Mouse (Mus musculus): ENCODE measurements at regions not wholly inside any gene's neighbourhood (a gene's known extent, or its start where the extent isn't known, plus 50 kb on each side); places are given as distances from the start of the nearest gene placed in this dataset.

- no peak for ATAC-seq (ENCODE audit: low FRiP score)
- no peak overlapping the region for H3K9ac ChIP-seq
- no peaks in the 10 kb centered on the region for H3K36me3 ChIP-seq
- H3K27ac ChIP-seq: no peak overlapping the region
- H3K27me3 ChIP-seq: no peaks in the 10 kb centered on the region
- no peaks in the 10 kb centered on the region for H3K4me1 ChIP-seq
- no peaks in the 10 kb centered on the region for H3K9me3 ChIP-seq (replicated peaks)
- no peak overlapping the region for H3K4me3 ChIP-seq
- no peak overlapping the region for H3K4me2 ChIP-seq (replicated peaks)
- WGBS: 84% methylated on average over 8 of the region's 9 CpGs
Measured at GRCm38 (mm10) chr1:71900106-71901074, 247.4 kb upstream of the Fn1 start.

- no peak for ATAC-seq (ENCODE audit: low FRiP score)
- no peaks in the 10 kb centered on the region for H3K36me3 ChIP-seq
- no peaks in the 10 kb centered on the region for H3K9me3 ChIP-seq (replicated peaks)
- no peak overlapping the region for H3K4me3 ChIP-seq
- no peaks in the 10 kb centered on the region for H3K27me3 ChIP-seq
- H3K4me1 ChIP-seq: no peaks in the 10 kb centered on the region
- 66% methylated on average over 8 of the region's 8 CpGs for WGBS
- H3K27ac ChIP-seq: no peak overlapping the region
- no peak overlapping the region for H3K4me2 ChIP-seq (replicated peaks)
- no peak overlapping the region for H3K9ac ChIP-seq
Measured at GRCm38 (mm10) chr1:71899128-71899527, 246.1 kb upstream of the Fn1 start.

- Histone ChIP-seq H3K4me2 (replicated peaks) (no peak overlapping the region), H3K9ac (no peak overlapping the region), H3K36me3 (no peaks in the 10 kb centered on the region), H3K4me1 (no peaks in the 10 kb centered on the region), H3K4me3 (no peak overlapping the region), H3K27me3 (no peaks in the 10 kb centered on the region), H3K9me3 (replicated peaks) (no peaks in the 10 kb centered on the region), H3K27ac (no peak overlapping the region)
- 80% methylated on average over 6 of the region's 6 CpGs for WGBS
- no peak for ATAC-seq (ENCODE audit: low FRiP score)
Measured at GRCm38 (mm10) chr1:71898198-71898597, 245.2 kb upstream of the Fn1 start.

- no peaks in the 10 kb centered on the region for H3K36me3 ChIP-seq
- no peak overlapping the region for H3K27ac ChIP-seq
- no peaks in the 10 kb centered on the region for H3K4me1 ChIP-seq
- no peaks in the 10 kb centered on the region for H3K9me3 ChIP-seq (replicated peaks)
- ATAC-seq (ENCODE audit: low FRiP score): no peak
- H3K9ac ChIP-seq: no peak overlapping the region
- H3K4me3 ChIP-seq: no peak overlapping the region
- WGBS: 87% methylated on average over 8 of the region's 8 CpGs
- no peak overlapping the region for H3K4me2 ChIP-seq (replicated peaks)
- H3K27me3 ChIP-seq: no peaks in the 10 kb centered on the region
Measured at GRCm38 (mm10) chr1:71897464-71898051, 244.6 kb upstream of the Fn1 start.

- Histone ChIP-seq H3K4me1 (no peaks in the 10 kb centered on the region), H3K4me3 (no peak overlapping the region), H3K9me3 (replicated peaks) (no peaks in the 10 kb centered on the region), H3K27ac (no peak overlapping the region), H3K27me3 (no peaks in the 10 kb centered on the region), H3K4me2 (replicated peaks) (no peak overlapping the region), H3K9ac (no peak overlapping the region), H3K36me3 (no peaks in the 10 kb centered on the region)
- 60% methylated on average over 11 of the region's 11 CpGs for WGBS
- ATAC-seq (ENCODE audit: low FRiP score): no peak
Measured at GRCm38 (mm10) chr1:71896141-71896725, 243.2 kb upstream of the Fn1 start.

GRCm38 (mm10) chr1:71893636-71894035 is 240.6 kb upstream of the Fn1 start:
- H3K4me1 ChIP-seq: no peaks in the 10 kb centered on the region
- WGBS: 65% methylated on average over 5 of the region's 5 CpGs
- no peak for ATAC-seq (ENCODE audit: low FRiP score)
- no peak overlapping the region for H3K9ac ChIP-seq
- H3K27ac ChIP-seq: no peak overlapping the region
- H3K4me3 ChIP-seq: no peak overlapping the region
- no peaks in the 10 kb centered on the region for H3K9me3 ChIP-seq (replicated peaks)
- H3K27me3 ChIP-seq: no peaks in the 10 kb centered on the region
- no peak overlapping the region for H3K4me2 ChIP-seq (replicated peaks)
- H3K36me3 ChIP-seq: no peaks in the 10 kb centered on the region

- H3K4me1 ChIP-seq: 0 out of 2 replicates have a peak, but pooled peaks cover 6% of the 10 kb centered on the region
- H3K36me3 ChIP-seq: no peaks in the 10 kb centered on the region
- 85% methylated on average over 3 of the region's 3 CpGs for WGBS
- H3K9ac ChIP-seq: no peak overlapping the region
- no peak overlapping the region for H3K4me3 ChIP-seq
- no peak overlapping the region for H3K27ac ChIP-seq
- H3K4me2 ChIP-seq (replicated peaks): no peak overlapping the region
- no peaks in the 10 kb centered on the region for H3K27me3 ChIP-seq
- ATAC-seq (ENCODE audit: low FRiP score): no peak
- no peaks in the 10 kb centered on the region for H3K9me3 ChIP-seq (replicated peaks)
Measured at GRCm38 (mm10) chr1:71887809-71888208, 234.8 kb upstream of the Fn1 start.

GRCm38 (mm10) chr1:71886903-71887302 is 233.9 kb upstream of the Fn1 start:
- no peaks in the 10 kb centered on the region for H3K9me3 ChIP-seq (replicated peaks)
- no peak overlapping the region for H3K4me2 ChIP-seq (replicated peaks)
- H3K27ac ChIP-seq: no peak overlapping the region
- 82% methylated on average over 6 of the region's 6 CpGs for WGBS
- no peak overlapping the region for H3K9ac ChIP-seq
- H3K27me3 ChIP-seq: no peaks in the 10 kb centered on the region
- H3K4me3 ChIP-seq: no peak overlapping the region
- no peaks in the 10 kb centered on the region for H3K36me3 ChIP-seq
- ATAC-seq (ENCODE audit: low FRiP score): no peak
- 0 out of 2 replicates have a peak, but pooled peaks cover 6% of the 10 kb centered on the region for H3K4me1 ChIP-seq

GRCm38 (mm10) chr1:71886233-71886632 is 233.2 kb upstream of the Fn1 start:
- Histone ChIP-seq H3K27me3 (no peaks in the 10 kb centered on the region), H3K4me2 (replicated peaks) (no peak overlapping the region), H3K9me3 (replicated peaks) (no peaks in the 10 kb centered on the region), H3K4me1 (0 out of 2 replicates have a peak, but pooled peaks cover 6% of the 10 kb centered on the region), H3K4me3 (no peak overlapping the region), H3K36me3 (no peaks in the 10 kb centered on the region), H3K27ac (no peak overlapping the region), H3K9ac (no peak overlapping the region)
- 66% methylated on average over 5 of the region's 5 CpGs for WGBS
- ATAC-seq (ENCODE audit: low FRiP score): no peak

GRCm38 (mm10) chr1:71881851-71882250 is 228.9 kb upstream of the Fn1 start:
- H3K9ac ChIP-seq: no peak overlapping the region
- no peak overlapping the region for H3K4me3 ChIP-seq
- H3K4me2 ChIP-seq (replicated peaks): no peak overlapping the region
- H3K4me1 ChIP-seq: 0 out of 2 replicates have a peak, but pooled peaks cover 6% of the 10 kb centered on the region
- no peak overlapping the region for H3K27ac ChIP-seq
- no peaks in the 10 kb centered on the region for H3K27me3 ChIP-seq
- 90% methylated on average over 12 of the region's 12 CpGs for WGBS
- no peaks in the 10 kb centered on the region for H3K36me3 ChIP-seq
- no peak for ATAC-seq (ENCODE audit: low FRiP score)
- no peaks in the 10 kb centered on the region for H3K9me3 ChIP-seq (replicated peaks)

GRCm38 (mm10) chr1:71881191-71881590 is 228.2 kb upstream of the Fn1 start:
- H3K36me3 ChIP-seq: no peaks in the 10 kb centered on the region
- H3K4me2 ChIP-seq (replicated peaks): no peak overlapping the region
- H3K27ac ChIP-seq: no peak overlapping the region
- 0 out of 2 replicates have a peak, but pooled peaks cover 6% of the 10 kb centered on the region for H3K4me1 ChIP-seq
- no peaks in the 10 kb centered on the region for H3K9me3 ChIP-seq (replicated peaks)
- H3K9ac ChIP-seq: no peak overlapping the region
- no peak for ATAC-seq (ENCODE audit: low FRiP score)
- WGBS: 75% methylated on average over 4 of the region's 4 CpGs
- H3K27me3 ChIP-seq: no peaks in the 10 kb centered on the region
- H3K4me3 ChIP-seq: no peak overlapping the region

- Histone ChIP-seq H3K4me3 (no peak overlapping the region), H3K27ac (no peak overlapping the region), H3K4me1 (no peaks in the 10 kb centered on the region), H3K9me3 (replicated peaks) (no peaks in the 10 kb centered on the region), H3K4me2 (replicated peaks) (no peak overlapping the region), H3K27me3 (no peaks in the 10 kb centered on the region), H3K36me3 (no peaks in the 10 kb centered on the region), H3K9ac (no peak overlapping the region)
- WGBS: 72% methylated on average over 6 of the region's 6 CpGs
- no peak for ATAC-seq (ENCODE audit: low FRiP score)
Measured at GRCm38 (mm10) chr1:71880480-71880879, 227.5 kb upstream of the Fn1 start.

Data from hindbrain, embryonic 12.5 days (tissue).